Mouse (Mus musculus) midbrain, embryonic 11.5 days (tissue): Measurements from ENCODE around the gene Hccs. TPM values are rescaled to one million over a fixed set of nuclear protein-coding genes. Genes with fewer than 3 reads are reported as not detected.

Experiments used
- ATAC-seq: fragments of 200-750 bp; cut with Nextera tagmentation; 2 replicates; pipeline ENCODE4 v1.8.0; 2017; ENCODE audit warnings: moderate TSS enrichment, moderate library complexity; ENCODE audit not compliant: low FRiP score
- DNase-seq: peaks from one replicate; pipeline ENCODE4 v3.0.0; 2015; ENCODE audit warnings: low spot score; ENCODE audit errors: missing footprints
- H3K27ac ChIP-seq: fragments of 300-500 bp; sonication (generic); 2 replicates; pipeline ENCODE4 v1.5.1; 2014; ENCODE audit warnings: low read depth, low read length
- H3K27me3 ChIP-seq: fragments of 300-500 bp; sonication (generic); 2 replicates; pipeline ENCODE4 v1.6.1; 2014; ENCODE audit warnings: mild to moderate bottlenecking, low read length, moderate library complexity, mixed read lengths; ENCODE audit not compliant: control insufficient read depth, insufficient read depth
- H3K36me3 ChIP-seq: fragments of 300-500 bp; sonication (generic); 2 replicates; pipeline ENCODE4 v1.6.1; 2014; ENCODE audit warnings: mild to moderate bottlenecking, low read length, moderate library complexity, mixed read lengths; ENCODE audit not compliant: control insufficient read depth, insufficient read depth
- H3K4me1 ChIP-seq: fragments of 300-500 bp; sonication (generic); 2 replicates; pipeline ENCODE4 v1.6.1; 2014; ENCODE audit warnings: low read length; ENCODE audit not compliant: control insufficient read depth, insufficient read depth
- H3K4me2 ChIP-seq: fragments of 300-500 bp; sonication (generic); 2 replicates; pipeline ENCODE4 v1.6.1; 2014; ENCODE audit warnings: mild to moderate bottlenecking, moderate library complexity
- H3K4me3 ChIP-seq: fragments of 300-500 bp; sonication (generic); 2 replicates; pipeline ENCODE4 v1.5.1; 2014; ENCODE audit warnings: low read depth, low read length
- H3K9ac ChIP-seq: fragments of 300-500 bp; sonication (generic); 2 replicates; pipeline ENCODE4 v1.6.1; 2014; ENCODE audit warnings: low read length
- H3K9me3 ChIP-seq: fragments of 300-500 bp; sonication (generic); 2 replicates; pipeline ENCODE4 v1.6.1; 2016; ENCODE audit warnings: low read length; ENCODE audit not compliant: control insufficient read depth
- WGBS: fragments of 180-500 bp; shearing (Covaris S2); extraction: QIAGEN DNeasy Blood & Tissue Kit; methylation state at CpG from one replicate; pipeline ENCODE4 v1.1.7; 2014; 5-methylcytosine and 5-hydroxymethylcytosine counted together
- polyA plus RNA-seq: library from polyadenylated mRNA; unstranded; fragments of >200 nt; fragmentation: Nextera tagmentation; extraction: Ambion mirVana; gene quantifications from 2 replicates; pipeline ENCODE4 v1.2.1, GENCODE M21; 2014

The Hccs gene
- polyA plus RNA-seq, 1 experiment from 2014 or later: 57.5 TPM

DNA sequence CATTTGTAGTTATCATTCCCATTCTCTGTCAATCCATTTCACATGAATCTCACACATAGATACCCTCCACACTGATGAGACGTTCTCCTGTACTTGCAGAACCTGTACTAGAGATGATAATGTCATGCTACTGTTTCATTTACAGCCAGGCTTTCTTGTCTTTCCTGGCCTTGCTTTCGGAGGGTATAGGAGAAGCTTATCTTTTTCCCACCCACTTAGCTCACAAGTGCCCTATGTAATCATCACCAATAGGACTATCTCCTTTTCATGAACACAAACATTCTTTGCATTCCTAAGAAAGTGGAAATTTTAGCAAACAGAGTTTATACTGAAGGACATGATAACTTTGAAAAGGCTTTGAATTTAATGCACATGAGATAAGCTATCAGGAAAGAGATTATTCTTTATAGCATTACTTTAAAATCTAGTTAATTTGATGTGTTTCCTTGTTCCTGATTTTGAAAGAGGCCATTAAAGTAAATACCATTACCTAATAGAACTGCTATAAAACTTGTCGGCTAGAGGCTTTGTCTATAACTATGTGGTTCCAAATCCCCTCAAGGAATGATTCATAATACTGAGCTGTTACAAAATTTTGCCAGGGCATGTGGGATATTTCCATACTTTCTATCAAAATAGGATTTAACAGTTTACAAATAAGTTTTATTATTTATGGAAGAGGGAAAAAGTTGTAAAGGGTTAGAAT is 97.7 kb downstream of the Hccs start:
- Histone ChIP-seq H3K9ac (no peak overlapping the region), H3K4me2 (no peak overlapping the region), H3K27me3 (peaks cover 3% of the 10 kb centered on the region), H3K4me3 (no peak overlapping the region), H3K4me1 (no peaks in the 10 kb centered on the region), H3K9me3 (no peaks in the 10 kb centered on the region), H3K36me3 (no peaks in the 10 kb centered on the region), H3K27ac (no peak overlapping the region)
- WGBS: 79% methylated on average over 3 of the region's 3 CpGs
- no peak for DNase-seq
- ATAC-seq: no peak

DNA sequence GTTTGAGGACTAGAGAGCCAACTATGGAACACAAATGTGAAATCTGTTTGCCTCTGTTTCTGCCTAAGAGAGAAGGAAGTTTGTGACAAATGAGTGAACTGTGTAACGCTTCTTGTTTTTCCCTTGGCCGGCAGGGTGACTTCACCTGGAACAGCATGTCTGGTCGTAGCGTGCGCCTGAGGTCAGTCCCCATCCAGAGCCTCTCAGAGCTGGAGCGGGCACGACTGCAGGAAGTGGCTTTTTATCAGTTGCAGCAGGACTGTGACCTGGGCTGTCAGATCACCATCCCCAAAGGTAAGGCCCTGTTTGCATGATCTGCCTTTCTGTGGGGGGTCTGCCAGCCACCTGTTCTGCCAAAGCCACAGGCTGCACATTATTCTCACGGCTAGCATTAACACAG is 100.1 kb downstream of the Hccs start:
- peaks cover 5% of the 10 kb centered on the region for H3K27me3 ChIP-seq
- no peak overlapping the region for H3K4me3 ChIP-seq
- DNase-seq (no peak), ATAC-seq (no peak)
- no peaks in the 10 kb centered on the region for H3K4me1 ChIP-seq
- H3K36me3 ChIP-seq: no peaks in the 10 kb centered on the region
- no peak overlapping the region for H3K27ac ChIP-seq
- H3K4me2 ChIP-seq: no peak overlapping the region
- H3K9ac ChIP-seq: no peak overlapping the region
- 83% methylated on average over 8 of the region's 8 CpGs for WGBS
- no peaks in the 10 kb centered on the region for H3K9me3 ChIP-seq

DNA sequence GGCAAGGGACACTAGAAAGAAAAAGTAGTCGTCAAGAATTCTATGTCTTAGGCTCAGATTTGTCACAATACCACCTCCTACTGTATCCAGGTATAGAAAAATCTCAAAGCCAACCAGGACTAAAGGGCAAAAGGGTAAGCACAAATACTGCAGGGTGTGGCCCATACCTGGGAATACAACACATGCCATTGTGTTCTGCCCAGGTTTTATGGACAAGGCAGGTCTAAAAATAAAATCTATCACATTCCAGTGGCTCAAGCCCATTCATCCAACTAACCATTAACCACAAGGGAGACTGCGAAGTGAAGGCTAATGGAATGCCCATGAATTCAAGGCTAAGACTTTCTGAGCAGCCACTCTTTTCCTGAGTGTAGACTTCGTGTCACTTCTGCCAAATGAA is 110.2 kb downstream of the Hccs start:
- H3K27ac ChIP-seq: no peak overlapping the region
- H3K4me3 ChIP-seq: no peak overlapping the region
- 68% methylated on average over 3 of the region's 3 CpGs for WGBS
- H3K4me2 ChIP-seq: no peak overlapping the region
- ATAC-seq: no peak
- H3K4me1 ChIP-seq: no peaks in the 10 kb centered on the region
- no peak overlapping the region for H3K9ac ChIP-seq
- DNase-seq: no peak
- H3K9me3 ChIP-seq: no peaks in the 10 kb centered on the region
- H3K36me3 ChIP-seq: no peaks in the 10 kb centered on the region
- H3K27me3 ChIP-seq: peaks cover 12% of the 10 kb centered on the region

Other genes with a start within 250 kb of the Hccs start
- not detected in 2 replicates for gene Amelx, start 133.2 kb downstream of the Hccs start, polyA plus RNA-seq